Mouse (Mus musculus): ENCODE results near the gene Ciao1. TPM values are rescaled to one million over a fixed set of nuclear protein-coding genes. Genes with fewer than 3 reads are reported as not detected.
"Not testable (repeated sequence)": the region's sequence is repeated elsewhere in the genome, so short reads cannot be mapped to it uniquely, and the experiment has no call there.

The Ciao1 gene
- total and polyA plus RNA-seq, 2 experiments, result 44.9 to 62.7 TPM

DNA sequence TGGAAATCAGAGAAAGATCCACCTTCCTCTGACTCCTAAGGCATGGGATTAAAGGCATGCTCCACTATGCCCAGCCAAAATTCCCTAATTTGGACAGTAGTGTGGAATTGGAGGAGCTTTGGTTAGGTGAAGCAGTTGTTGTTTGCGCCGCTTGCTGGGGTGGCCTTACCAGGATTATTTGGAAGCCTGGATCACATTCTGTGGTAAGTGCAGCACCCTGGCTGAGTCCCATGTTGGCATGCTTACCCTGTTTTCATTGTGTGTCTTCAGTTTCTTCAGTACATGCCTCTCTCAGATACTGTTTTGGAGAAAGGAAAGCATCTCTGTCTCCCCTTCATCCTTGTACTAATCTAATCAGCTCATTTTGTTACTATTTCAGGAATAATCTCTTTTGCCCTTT lies 27.0 kb upstream of the Ciao1 start:
- H3K27ac ChIP-seq (replicated peaks; ENCODE audit: insufficient read depth, low read depth, low read length), result peak overlapping the region; percentile 60
- 22% methylated on average over 2 of the region's 2 CpGs for WGBS
- TF ChIP-seq CTCF (IDR thresholded peaks at IDR 0.05; ENCODE audit: low read depth, low read length), result no peak
- no peak for TF ChIP-seq POLR2A (IDR thresholded peaks at IDR 0.05; ENCODE audit: extremely low read depth, insufficient read depth, low read length)

DNA sequence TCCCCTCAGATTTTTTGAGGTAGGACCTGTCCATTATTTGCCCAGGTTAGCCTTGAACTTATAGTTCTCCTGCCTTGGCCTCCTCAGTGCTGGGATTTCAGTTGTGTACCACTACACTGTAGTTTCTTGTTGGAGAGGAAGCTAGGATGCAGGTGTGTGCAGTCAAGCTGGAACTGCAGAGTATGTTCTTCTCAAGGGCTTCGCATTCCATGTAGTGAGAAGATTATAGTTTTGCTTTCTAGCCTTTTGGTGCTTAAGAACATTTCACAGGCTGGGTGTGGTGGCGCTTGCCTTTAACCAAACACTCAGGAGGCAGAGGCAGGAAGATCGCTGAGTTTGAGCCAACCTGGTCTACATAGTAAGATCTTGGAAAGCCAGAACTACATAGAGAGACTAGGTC lies 25.2 kb upstream of the Ciao1 start:
- no peaks in the 10 kb centered on the region for H3K27me3 ChIP-seq (ENCODE audit: control insufficient read depth, insufficient read depth, low read length)
- peaks cover 23% of the 10 kb centered on the region; the same call in 1 of the 2 replicates for H3K4me1 ChIP-seq (ENCODE audit: control insufficient read depth, insufficient read depth, low read length)
- H3K36me3 ChIP-seq (ENCODE audit: control insufficient read depth, insufficient read depth, low read length), result no peaks in the 10 kb centered on the region; the same call in none of the 2 replicates
- no peak overlapping the region for H3K4me3 ChIP-seq (ENCODE audit: insufficient read depth, low read depth, low read length)
- peaks cover 21% of the 10 kb centered on the region for H3K79me2 ChIP-seq (ENCODE audit: control insufficient read depth, insufficient read depth, low read length)
- H3K9ac ChIP-seq (ENCODE audit: low read depth, low read length), result no peak overlapping the region
- peak overlapping the region; percentile 22; the same call in 1 of the 2 replicates for H3K27ac ChIP-seq (replicated peaks; ENCODE audit: insufficient read depth, low read depth, low read length)
- WGBS, result 98% methylated on average over 3 of the region's 3 CpGs
- TF ChIP-seq POLR2A (IDR thresholded peaks at IDR 0.05; ENCODE audit: extremely low read depth, insufficient read depth, low read length) (no peak), CTCF (IDR thresholded peaks at IDR 0.05; ENCODE audit: low read depth, low read length) (no peak)
- DNase-seq (ENCODE audit: extremely low read depth, low read depth, low spot score), result no peak

More for the DNA sequence above, 27.0 kb upstream of the Ciao1 start:
- peaks cover 27% of the 10 kb centered on the region; the same call in 1 of the 2 replicates for H3K4me1 ChIP-seq (ENCODE audit: control insufficient read depth, insufficient read depth, low read length)
- H3K4me3 ChIP-seq (ENCODE audit: insufficient read depth, low read depth, low read length), result no peak overlapping the region
- peak; percentile 81 for DNase-seq (ENCODE audit: extremely low read depth, low read depth, low spot score)
- H3K79me2 ChIP-seq (ENCODE audit: control insufficient read depth, insufficient read depth, low read length), result peaks cover 35% of the 10 kb centered on the region
- peak overlapping the region; percentile 9; the same call in 1 of the 2 replicates for H3K9ac ChIP-seq (ENCODE audit: low read depth, low read length)
- no peaks in the 10 kb centered on the region; the same call in none of the 2 replicates for H3K36me3 ChIP-seq (ENCODE audit: control insufficient read depth, insufficient read depth, low read length)
- H3K27me3 ChIP-seq (ENCODE audit: control insufficient read depth, insufficient read depth, low read length), result no peaks in the 10 kb centered on the region

DNA sequence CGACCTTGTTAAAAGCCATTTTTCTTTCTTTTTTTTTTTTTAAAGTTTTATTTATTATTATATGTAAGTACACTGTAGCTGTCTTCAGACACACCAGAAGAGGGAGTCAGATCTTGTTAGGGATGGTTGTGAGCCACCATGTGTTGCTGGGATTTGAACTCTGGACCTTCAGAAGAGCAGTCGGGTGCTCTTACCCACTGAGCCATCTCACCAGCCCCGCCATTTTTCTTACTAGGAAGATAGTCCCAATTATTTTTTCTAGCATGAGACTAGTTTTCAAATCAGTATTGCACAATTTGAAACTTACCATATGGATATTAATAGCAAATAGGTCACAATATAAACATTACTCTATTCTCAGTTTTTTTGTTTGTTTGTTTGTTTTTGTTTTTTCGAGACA lies 24.4 kb upstream of the Ciao1 start:
- H3K9ac ChIP-seq (ENCODE audit: low read depth, low read length); H3K36me3 ChIP-seq (ENCODE audit: control insufficient read depth, insufficient read depth, low read length); H3K27me3 ChIP-seq (ENCODE audit: control insufficient read depth, insufficient read depth, low read length); DNase-seq (ENCODE audit: extremely low read depth, low read depth, low spot score); H3K27ac ChIP-seq (replicated peaks; ENCODE audit: insufficient read depth, low read depth, low read length): not testable (repeated sequence)
- 0 out of 2 replicates have a peak overlapping the region, but pooled peaks have one; percentile 47 for H3K4me3 ChIP-seq (ENCODE audit: insufficient read depth, low read depth, low read length)
- peaks cover 20% of the 10 kb centered on the region; the same call in 1 of the 2 replicates for H3K4me1 ChIP-seq (ENCODE audit: control insufficient read depth, insufficient read depth, low read length)
- peaks cover 21% of the 10 kb centered on the region; the same call in 1 of the 2 replicates for H3K79me2 ChIP-seq (ENCODE audit: control insufficient read depth, insufficient read depth, low read length)
- 64% methylated on average over 4 of the region's 4 CpGs for WGBS

DNA sequence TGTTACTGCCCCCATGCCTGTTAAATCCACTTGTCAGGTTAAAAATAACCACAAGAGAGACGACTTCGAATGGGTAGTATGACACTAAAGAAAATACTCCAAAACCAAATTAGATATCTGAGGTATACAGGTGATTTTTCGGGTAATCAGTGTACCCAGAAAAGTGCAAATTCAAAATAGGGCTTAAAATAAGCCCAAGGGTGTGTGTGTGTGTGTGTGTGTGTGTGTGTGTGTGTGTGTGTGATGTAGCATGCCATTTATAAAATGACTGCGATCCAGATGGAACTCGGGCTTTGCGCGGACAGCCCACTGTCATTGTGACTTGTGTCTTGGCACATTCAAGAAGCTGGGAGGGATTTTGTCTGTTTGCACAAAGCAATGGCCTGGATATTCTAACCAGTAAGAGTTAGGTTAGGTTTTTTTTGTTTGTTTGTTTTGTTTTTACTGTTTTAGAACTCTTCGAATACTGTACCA lies 23.5 kb upstream of the Ciao1 start:
- peak; percentile 93 for DNase-seq (ENCODE audit: extremely low read depth, low read depth, low spot score)
- Histone ChIP-seq H3K9ac (ENCODE audit: low read depth, low read length) (peak overlapping the region; percentile 92), H3K27me3 (ENCODE audit: control insufficient read depth, insufficient read depth, low read length) (no peaks in the 10 kb centered on the region), H3K27ac (replicated peaks; ENCODE audit: insufficient read depth, low read depth, low read length) (peak overlapping the region; percentile 97), H3K79me2 (ENCODE audit: control insufficient read depth, insufficient read depth, low read length) (peaks cover 19% of the 10 kb centered on the region; the same call in 1 of the 2 replicates), H3K4me1 (ENCODE audit: control insufficient read depth, insufficient read depth, low read length) (peaks cover 17% of the 10 kb centered on the region; the same call in 1 of the 2 replicates), H3K36me3 (ENCODE audit: control insufficient read depth, insufficient read depth, low read length) (no peaks in the 10 kb centered on the region; the same call in none of the 2 replicates), H3K4me3 (ENCODE audit: insufficient read depth, low read depth, low read length) (peak overlapping the region; percentile 76)
- 2% methylated on average over 8 of the region's 8 CpGs for WGBS
- no peak for TF ChIP-seq CTCF (IDR thresholded peaks at IDR 0.05; ENCODE audit: low read depth, low read length)
- TF ChIP-seq POLR2A (IDR thresholded peaks at IDR 0.05; ENCODE audit: extremely low read depth, insufficient read depth, low read length), result no peak

DNA sequence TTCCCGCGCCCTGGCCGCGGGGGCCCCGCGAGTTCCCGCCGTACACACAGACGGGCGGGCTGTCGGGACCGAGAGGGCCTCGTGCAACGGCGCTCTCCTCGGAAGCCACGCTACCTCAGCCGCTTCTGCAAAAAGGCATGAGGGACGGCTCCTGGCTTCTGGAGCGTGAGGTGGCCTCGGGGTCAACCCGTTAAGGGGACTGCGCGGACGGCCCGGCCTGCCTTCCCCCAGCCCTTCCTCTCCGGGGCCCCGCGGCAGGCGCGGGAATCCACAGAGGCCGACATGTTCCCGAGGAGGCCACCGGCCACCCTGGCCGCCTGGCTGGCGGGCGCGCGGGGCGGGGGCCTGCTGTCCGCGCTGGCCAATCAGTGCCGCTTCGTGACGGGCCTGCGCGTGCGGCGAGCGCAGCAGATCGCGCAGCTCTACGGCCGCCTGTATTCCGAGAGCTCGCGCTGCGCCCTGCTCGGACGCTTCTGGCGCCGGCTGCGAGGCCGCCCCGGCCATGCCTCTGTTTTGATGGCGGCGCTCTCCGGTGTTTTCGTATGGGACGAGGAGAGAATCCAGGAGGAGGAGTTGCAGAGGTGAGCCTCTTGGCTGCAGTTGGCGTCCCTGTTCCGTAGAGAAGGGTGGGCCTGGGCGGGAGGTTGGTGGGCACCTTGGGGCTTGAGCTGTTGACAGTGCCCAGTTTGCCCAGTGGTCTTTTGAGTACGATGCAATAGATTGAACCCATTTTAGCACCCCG lies 22.9 kb upstream of the Ciao1 start:
- WGBS, result under 1% methylated on average over 75 of the region's 75 CpGs
- peak overlapping the region; percentile 76 for H3K4me3 ChIP-seq (ENCODE audit: insufficient read depth, low read depth, low read length)
- peak overlapping the region; percentile 92 for H3K9ac ChIP-seq (ENCODE audit: low read depth, low read length)
- H3K36me3 ChIP-seq (ENCODE audit: control insufficient read depth, insufficient read depth, low read length), result no peaks in the 10 kb centered on the region; the same call in none of the 2 replicates
- H3K27me3 ChIP-seq (ENCODE audit: control insufficient read depth, insufficient read depth, low read length), result no peaks in the 10 kb centered on the region
- TF ChIP-seq POLR2A (IDR thresholded peaks at IDR 0.05; ENCODE audit: extremely low read depth, insufficient read depth, low read length), result peak; percentile 66; the same call in 1 of the 2 replicates
- no peak for TF ChIP-seq CTCF (IDR thresholded peaks at IDR 0.05; ENCODE audit: low read depth, low read length)
- peaks cover 17% of the 10 kb centered on the region; the same call in 1 of the 2 replicates for H3K4me1 ChIP-seq (ENCODE audit: control insufficient read depth, insufficient read depth, low read length)
- peaks cover 16% of the 10 kb centered on the region; the same call in 1 of the 2 replicates for H3K79me2 ChIP-seq (ENCODE audit: control insufficient read depth, insufficient read depth, low read length)
- peak; percentile 72 for DNase-seq (ENCODE audit: extremely low read depth, low read depth, low spot score)
- H3K27ac ChIP-seq (replicated peaks; ENCODE audit: insufficient read depth, low read depth, low read length), result peak overlapping the region; percentile 97

Measured in liver, adult 2 months (tissue).